Mouse (Mus musculus) heart, embryonic 16.5 days (tissue): ENCODE results near the gene Kirrel3. TPM values are rescaled to one million over a fixed set of nuclear protein-coding genes. Genes with fewer than 3 reads are reported as not detected.

ENCODE experiments used
- ATAC-seq: fragments of 200-750 bp; cut with Nextera tagmentation; replicated peaks from 2 replicates; pipeline ENCODE4 v1.8.0; 2017; ENCODE audit warnings: moderate number of reproducible peaks; ENCODE audit not compliant: insufficient read depth, low FRiP score; ENCODE audit errors: extremely low read depth
- H3K27ac ChIP-seq: fragments of 300-500 bp; sonication (generic); 2 replicates; pipeline ENCODE4 v1.5.1; 2014; ENCODE audit warnings: mild to moderate bottlenecking, low read length, control low read depth, moderate library complexity
- H3K27me3 ChIP-seq: fragments of 300-500 bp; sonication (generic); 2 replicates; pipeline ENCODE4 v1.6.1; 2014; ENCODE audit warnings: low read length, mixed read lengths; ENCODE audit not compliant: control insufficient read depth, insufficient read depth
- H3K36me3 ChIP-seq: fragments of 300-500 bp; sonication (generic); 2 replicates; pipeline ENCODE4 v1.6.1; 2014; ENCODE audit not compliant: control insufficient read depth, insufficient read depth
- H3K4me1 ChIP-seq: fragments of 300-500 bp; sonication (generic); 2 replicates; pipeline ENCODE4 v1.6.1; 2014; ENCODE audit warnings: low read length, mixed read lengths; ENCODE audit not compliant: control insufficient read depth, insufficient read depth
- H3K4me2 ChIP-seq: fragments of 300-500 bp; sonication (generic); 2 replicates; pipeline ENCODE4 v1.6.1; 2014; ENCODE audit warnings: low read depth, mild to moderate bottlenecking, control low read depth, low read length
- H3K4me3 ChIP-seq: fragments of 300-500 bp; sonication (generic); 2 replicates; pipeline ENCODE4 v1.5.1; 2014; ENCODE audit warnings: mild to moderate bottlenecking, control low read depth, low read length
- H3K9ac ChIP-seq: fragments of 300-500 bp; sonication (generic); 2 replicates; pipeline ENCODE4 v1.6.1; 2014; ENCODE audit warnings: low read length, control low read depth
- H3K9me3 ChIP-seq: fragments of 300-500 bp; sonication (generic); replicated peaks from 2 replicates; pipeline ENCODE4 v1.6.1; 2016; ENCODE audit warnings: low read length; ENCODE audit not compliant: control insufficient read depth
- WGBS: fragments of 180-500 bp; shearing (Covaris S2); extraction: QIAGEN DNeasy Blood & Tissue Kit; methylation state at CpG from one replicate; pipeline ENCODE4 v1.1.7; 2014; 5-methylcytosine and 5-hydroxymethylcytosine counted together
- polyA plus RNA-seq: library from polyadenylated mRNA; unstranded; fragments of >200 nt; fragmentation: Nextera tagmentation; extraction: Ambion mirVana; gene quantifications from 2 replicates; pipeline ENCODE4 v1.2.1, GENCODE M21; 2015

Kirrel3 gene
- 1.3 and 1.6 TPM in 2 replicates for polyA plus RNA-seq

GRCm38 (mm10) chr9:34485759-34486431, at the start of gene Kirrel3:
Gene Kirrel3, plus strand, starts transcription at chr9:34485894.
- Histone ChIP-seq H3K9ac (peak within 1 kb of the TSS; percentile 30; the same call in 1 of the 2 replicates), H3K4me3 (peak within 1 kb of the TSS; percentile 52), H3K27ac (no peak within 1 kb of the TSS), H3K4me2 (peak within 1 kb of the TSS; percentile 87), H3K36me3 (no peaks in the 10 kb centered on the region), H3K4me1 (peaks cover 7% of the 10 kb centered on the region; the same call in 1 of the 2 replicates), H3K9me3 (no peaks in the 10 kb centered on the region), H3K27me3 (peaks cover 44% of the 10 kb centered on the region)
- WGBS, result 1% methylated on average over 35 of the region's 35 CpGs
- peak; percentile 75 for ATAC-seq

GRCm38 (mm10) chr9:34440721-34441120, 45.0 kb upstream of the Kirrel3 start:
- H3K4me3 ChIP-seq, result no peak overlapping the region
- H3K27ac ChIP-seq, result no peak overlapping the region
- no peaks in the 10 kb centered on the region for H3K4me1 ChIP-seq
- H3K9me3 ChIP-seq, result no peaks in the 10 kb centered on the region
- no peaks in the 10 kb centered on the region for H3K36me3 ChIP-seq
- no peaks in the 10 kb centered on the region for H3K27me3 ChIP-seq
- no peak overlapping the region for H3K4me2 ChIP-seq
- H3K9ac ChIP-seq, result no peak overlapping the region
- WGBS, result 73% methylated on average over 4 of the region's 4 CpGs
- no peak for ATAC-seq

GRCm38 (mm10) chr9:34443950-34444349, 41.7 kb upstream of the Kirrel3 start:
- Histone ChIP-seq H3K27me3 (no peaks in the 10 kb centered on the region), H3K9me3 (no peaks in the 10 kb centered on the region), H3K36me3 (no peaks in the 10 kb centered on the region), H3K4me1 (peaks cover 7% of the 10 kb centered on the region), H3K4me3 (no peak overlapping the region), H3K4me2 (no peak overlapping the region), H3K27ac (no peak overlapping the region), H3K9ac (no peak overlapping the region)
- WGBS, result 66% methylated on average over 4 of the region's 4 CpGs
- ATAC-seq, result no peak

GRCm38 (mm10) chr9:34446497-34447350, 39.0 kb upstream of the Kirrel3 start:
- Histone ChIP-seq H3K27ac (no peak overlapping the region), H3K9ac (no peak overlapping the region), H3K27me3 (no peaks in the 10 kb centered on the region), H3K4me2 (no peak overlapping the region), H3K36me3 (no peaks in the 10 kb centered on the region), H3K9me3 (no peaks in the 10 kb centered on the region), H3K4me3 (no peak overlapping the region), H3K4me1 (peaks cover 11% of the 10 kb centered on the region)
- no peak for ATAC-seq
- WGBS, result 79% methylated on average over 15 of the region's 15 CpGs

GRCm38 (mm10) chr9:34447736-34448135, 38.0 kb upstream of the Kirrel3 start:
- Histone ChIP-seq H3K36me3 (no peaks in the 10 kb centered on the region), H3K9me3 (no peaks in the 10 kb centered on the region), H3K4me2 (no peak overlapping the region), H3K4me1 (peaks cover 11% of the 10 kb centered on the region), H3K9ac (no peak overlapping the region), H3K4me3 (no peak overlapping the region), H3K27ac (no peak overlapping the region), H3K27me3 (no peaks in the 10 kb centered on the region)
- 63% methylated on average over 2 of the region's 2 CpGs for WGBS
- no peak for ATAC-seq

- Histone ChIP-seq H3K9ac (no peak overlapping the region), H3K27me3 (no peaks in the 10 kb centered on the region), H3K4me3 (no peak overlapping the region), H3K9me3 (no peaks in the 10 kb centered on the region), H3K4me2 (no peak overlapping the region), H3K36me3 (no peaks in the 10 kb centered on the region), H3K4me1 (peaks cover 11% of the 10 kb centered on the region), H3K27ac (peak overlapping the region; percentile 42; the same call in 1 of the 2 replicates)
- WGBS, result 58% methylated on average over 4 of the region's 4 CpGs
- peak; percentile 45; the same call in 1 of the 2 replicates for ATAC-seq
Measured at GRCm38 (mm10) chr9:34448467-34448866, 37.2 kb upstream of the Kirrel3 start.

- H3K9ac ChIP-seq, result no peak overlapping the region
- 69% methylated on average over 5 of the region's 5 CpGs for WGBS
- ATAC-seq, result no peak
Measured at GRCm38 (mm10) chr9:34458189-34458588, 27.5 kb upstream of the Kirrel3 start.

GRCm38 (mm10) chr9:34459968-34460367, 25.7 kb upstream of the Kirrel3 start:
- Histone ChIP-seq H3K9ac (no peak overlapping the region), H3K4me2 (no peak overlapping the region), H3K9me3 (no peaks in the 10 kb centered on the region), H3K4me1 (no peaks in the 10 kb centered on the region), H3K36me3 (no peaks in the 10 kb centered on the region), H3K4me3 (no peak overlapping the region), H3K27ac (no peak overlapping the region), H3K27me3 (no peaks in the 10 kb centered on the region)
- WGBS, result 59% methylated on average over 5 of the region's 5 CpGs
- no peak for ATAC-seq

More at GRCm38 (mm10) chr9:34458189-34458588, 27.5 kb upstream of the Kirrel3 start:
- Histone ChIP-seq H3K4me2 (no peak overlapping the region), H3K4me1 (no peaks in the 10 kb centered on the region), H3K36me3 (no peaks in the 10 kb centered on the region), H3K9me3 (no peaks in the 10 kb centered on the region), H3K27me3 (no peaks in the 10 kb centered on the region), H3K27ac (no peak overlapping the region), H3K4me3 (no peak overlapping the region)

GRCm38 (mm10) chr9:34463666-34464065, 22.0 kb upstream of the Kirrel3 start:
- no peak for ATAC-seq
- no peaks in the 10 kb centered on the region for H3K9me3 ChIP-seq
- no peaks in the 10 kb centered on the region for H3K36me3 ChIP-seq

More at GRCm38 (mm10) chr9:34463666-34464065, 22.0 kb upstream of the Kirrel3 start:
- Histone ChIP-seq H3K4me1 (no peaks in the 10 kb centered on the region), H3K4me2 (no peak overlapping the region), H3K27me3 (no peaks in the 10 kb centered on the region), H3K9ac (no peak overlapping the region), H3K4me3 (no peak overlapping the region), H3K27ac (no peak overlapping the region)
- 50% methylated on average over 2 of the region's 2 CpGs for WGBS
